Mouse (Mus musculus) G1E (cell line): ENCODE data around the gene BC051142.

ENCODE experiments used
- CTCF ChIP-seq: IDR thresholded peaks from 2 replicates; pipeline ENCODE4 v1.5.1; 2012; ENCODE audit warnings: low read depth, low read length, inconsistent platforms, mixed read lengths
- GATA1 ChIP-seq: IDR thresholded peaks from 2 replicates; pipeline ENCODE4 v1.6.1; 2012; ENCODE audit warnings: borderline replicate concordance, low read length, inconsistent platforms, mixed read lengths
- POLR2AphosphoS5 ChIP-seq: IDR thresholded peaks from 2 replicates; pipeline ENCODE4 v1.6.1; 2012; ENCODE audit warnings: low read depth, low read length, inconsistent platforms; ENCODE audit not compliant: insufficient replicate concordance

- TF ChIP-seq CTCF (no peak), POLR2AphosphoS5 (no peak), GATA1 (no peak)
Observed at GRCm38 (mm10) chr17:34437120-34437519, 38.5 kb downstream of the BC051142 start.
